ENCODE assay signal across 8 mouse cellular contexts in genomic region chr15:102470183-102470604, GRCm38 (mm10). TPM values are rescaled to one million over a fixed set of nuclear protein-coding genes. Genes with fewer than 3 reads are reported as not detected.
DNase-seq lines count a peak whose midpoint lies in the region; ATAC-seq and TF ChIP-seq lines count a peak whose summit lies in the region.

Pcbp2 (plus strand) TSS chr15:102470539.

- peak within 1 kb of the TSS; percentile 65 for H3K4me2 ChIP-seq in forebrain, embryonic 12.5 days
- H3K4me2 ChIP-seq in heart, postnatal 0 days (ENCODE audit: low read depth, low read length): peak within 1 kb of the TSS; percentile 64
- peak within 1 kb of the TSS; percentile 72 for H3K4me2 ChIP-seq in liver, embryonic 16.5 days (ENCODE audit: low read depth, low read length)
- H3K4me2 ChIP-seq in neural tube, embryonic 13.5 days: peak within 1 kb of the TSS; percentile 73

- no peaks in the 10 kb centered on the region for H3K9me3 ChIP-seq in E14TG2a.4 (ENCODE audit: low read length)
- H3K9me3 ChIP-seq in forebrain, embryonic 12.5 days: no peaks in the 10 kb centered on the region
- H3K9me3 ChIP-seq in heart, postnatal 0 days (replicated peaks; ENCODE audit: control insufficient read depth, low read length): no peaks in the 10 kb centered on the region
- H3K9me3 ChIP-seq in liver, embryonic 16.5 days (replicated peaks; ENCODE audit: control insufficient read depth, low read length): peaks cover 2% of the 10 kb centered on the region; the same call in 1 of the 2 replicates
- peaks cover 4% of the 10 kb centered on the region; the same call in 1 of the 2 replicates for H3K9me3 ChIP-seq in neural tube, embryonic 13.5 days

- TF ChIP-seq CTCF in E14TG2a.4 (conservative IDR thresholded peaks at IDR 0.05; ENCODE audit: low read length): peak; percentile 69
- peak; percentile 88 for TF ChIP-seq CTCF in heart, postnatal 0 days (IDR thresholded peaks at IDR 0.05; ENCODE audit: low read depth)
- TF ChIP-seq CTCF in testis, adult 2 months (IDR thresholded peaks at IDR 0.05; ENCODE audit: control insufficient read depth, insufficient read depth, insufficient replicate concordance, low read depth, low read length): peak; percentile 92

- WGBS in forebrain, embryonic 12.5 days: under 1% methylated on average over 31 of the region's 40 CpGs
- under 1% methylated on average over 32 of the region's 40 CpGs for WGBS in heart, postnatal 0 days
- WGBS in liver, embryonic 16.5 days (ENCODE audit: insufficient replicate concordance): under 1% methylated on average over 34 of the region's 40 CpGs
- 1% methylated on average over 31 of the region's 40 CpGs for WGBS in neural tube, embryonic 13.5 days

- peak; percentile 99 for ATAC-seq in forebrain, embryonic 12.5 days (ENCODE audit: low FRiP score)
- peak; percentile 98 for ATAC-seq in heart, postnatal 0 days (ENCODE audit: insufficient read depth, low read depth)
- ATAC-seq in liver, embryonic 16.5 days (ENCODE audit: low read depth): peak; percentile 98
- ATAC-seq in neural tube, embryonic 13.5 days (ENCODE audit: low read depth): peak; percentile 99

- H3K27me3 ChIP-seq in E14TG2a.4 (ENCODE audit: insufficient read depth, low read length): no peaks in the 10 kb centered on the region
- no peaks in the 10 kb centered on the region for H3K27me3 ChIP-seq in forebrain, embryonic 12.5 days
- no peaks in the 10 kb centered on the region for H3K27me3 ChIP-seq in heart, postnatal 0 days (ENCODE audit: control insufficient read depth, insufficient read depth, low read length)
- H3K27me3 ChIP-seq in liver, embryonic 16.5 days (ENCODE audit: control insufficient read depth, insufficient read depth, low read depth, low read length): no peaks in the 10 kb centered on the region
- no peaks in the 10 kb centered on the region for H3K27me3 ChIP-seq in neural tube, embryonic 13.5 days
- H3K27me3 ChIP-seq in testis, adult 2 months (ENCODE audit: control insufficient read depth, insufficient read depth, low read length): no peaks in the 10 kb centered on the region

- peaks cover 38% of the 10 kb centered on the region for H3K4me1 ChIP-seq in E14TG2a.4 (replicated peaks; ENCODE audit: low read depth, low read length)
- peaks cover 12% of the 10 kb centered on the region for H3K4me1 ChIP-seq in forebrain, embryonic 12.5 days
- peaks cover 14% of the 10 kb centered on the region for H3K4me1 ChIP-seq in heart, postnatal 0 days (ENCODE audit: control insufficient read depth, insufficient read depth)
- peaks cover 6% of the 10 kb centered on the region for H3K4me1 ChIP-seq in liver, embryonic 16.5 days (ENCODE audit: control insufficient read depth, low read depth, low read length)
- H3K4me1 ChIP-seq in neural tube, embryonic 13.5 days (replicated peaks): peaks cover 20% of the 10 kb centered on the region
- H3K4me1 ChIP-seq in testis, adult 2 months (ENCODE audit: control insufficient read depth, insufficient read depth, low read length): no peaks in the 10 kb centered on the region

- peaks cover 75% of the 10 kb centered on the region for H3K36me3 ChIP-seq in E14TG2a.4 (ENCODE audit: insufficient read depth, low read length)
- peaks cover 13% of the 10 kb centered on the region for H3K36me3 ChIP-seq in forebrain, embryonic 12.5 days (replicated peaks)
- H3K36me3 ChIP-seq in heart, postnatal 0 days (replicated peaks; ENCODE audit: control insufficient read depth, insufficient read depth, low read length): peaks cover 17% of the 10 kb centered on the region
- peaks cover 26% of the 10 kb centered on the region for H3K36me3 ChIP-seq in liver, embryonic 16.5 days (ENCODE audit: control insufficient read depth, insufficient read depth)
- peaks cover 21% of the 10 kb centered on the region for H3K36me3 ChIP-seq in neural tube, embryonic 13.5 days
- peaks cover 2% of the 10 kb centered on the region; the same call in 1 of the 2 replicates for H3K36me3 ChIP-seq in testis, adult 2 months (ENCODE audit: control insufficient read depth, insufficient read depth, low read length)

- peak; percentile 33; the same call in 1 of the 2 replicates for TF ChIP-seq POLR2A in testis, adult 2 months (IDR thresholded peaks at IDR 0.05; ENCODE audit: control insufficient read depth, low read depth, low read length)

- peak within 1 kb of the TSS; percentile 92 for H3K4me3 ChIP-seq in E14TG2a.4 (replicated peaks; ENCODE audit: low read length)
- H3K4me3 ChIP-seq in forebrain, embryonic 12.5 days (replicated peaks): peak within 1 kb of the TSS; percentile 88
- peak within 1 kb of the TSS; percentile 87 for H3K4me3 ChIP-seq in heart, postnatal 0 days (ENCODE audit: low read depth, low read length)
- H3K4me3 ChIP-seq in liver, embryonic 16.5 days (ENCODE audit: low read depth, low read length): peak within 1 kb of the TSS; percentile 94
- H3K4me3 ChIP-seq in neural tube, embryonic 13.5 days: peak within 1 kb of the TSS; percentile 74
- H3K4me3 ChIP-seq in testis, adult 2 months (ENCODE audit: control insufficient read depth, low read depth, low read length): peak within 1 kb of the TSS; percentile 97

- H3K9ac ChIP-seq in forebrain, embryonic 12.5 days: peak within 1 kb of the TSS; percentile 95
- H3K9ac ChIP-seq in heart, postnatal 0 days (replicated peaks; ENCODE audit: low read depth, low read length): peak within 1 kb of the TSS; percentile 93
- peak within 1 kb of the TSS; percentile 96 for H3K9ac ChIP-seq in liver, embryonic 16.5 days (ENCODE audit: low read depth, low read length)
- peak within 1 kb of the TSS; percentile 88 for H3K9ac ChIP-seq in neural tube, embryonic 13.5 days

- peak; percentile 95 for DNase-seq in c-Kit-positive CD71-positive TER-119-positive erythroid progenitor cells, embryonic 14.5 days (ENCODE audit: low spot score)
- peak; percentile 98 for DNase-seq in heart, postnatal 0 days (ENCODE audit: low spot score)
- peak; percentile 95 to 98 for DNase-seq in kidney, postnatal 4 days

- TF ChIP-seq EP300 in heart, postnatal 0 days (IDR thresholded peaks at IDR 0.05; ENCODE audit: low read depth): no peak

- peak within 1 kb of the TSS; percentile 98 for H3K27ac ChIP-seq in forebrain, embryonic 12.5 days
- H3K27ac ChIP-seq in heart, postnatal 0 days (ENCODE audit: low read depth): peak within 1 kb of the TSS; percentile 96
- H3K27ac ChIP-seq in liver, embryonic 16.5 days (ENCODE audit: low read length): peak within 1 kb of the TSS; percentile 90
- H3K27ac ChIP-seq in neural tube, embryonic 13.5 days (replicated peaks): peak within 1 kb of the TSS; percentile 95
- H3K27ac ChIP-seq in testis, adult 2 months (ENCODE audit: control insufficient read depth, insufficient read depth, low read depth, low read length): peak within 1 kb of the TSS; percentile 97

RNA-seq across cellular contexts. Expression of gene Pcbp2, which starts in this region (rescaled TPM):
- 191 and 192 TPM in 2 replicates for polyA plus RNA-seq in forebrain, embryonic 12.5 days (2016; fragmentation: Nextera tagmentation; extraction: Ambion mirVana)
- total RNA-seq in heart, postnatal 0 days (2014; rRNA removed; ENCODE audit: low replicate concordance): 180 and 221 TPM in 2 replicates
- 118 and 121 TPM in 2 replicates for polyA plus RNA-seq in heart, postnatal 0 days (2015; fragmentation: Nextera tagmentation; extraction: Ambion mirVana)
- polyA plus RNA-seq in liver, embryonic 16.5 days (2015; fragmentation: Nextera tagmentation; extraction: Ambion mirVana): 64.7 and 67.7 TPM in 2 replicates
- polyA plus RNA-seq in neural tube, embryonic 13.5 days (2015; fragmentation: Nextera tagmentation; extraction: Ambion mirVana): 137 and 142 TPM in 2 replicates
- polyA plus RNA-seq in testis, adult 2 months (2012; rRNA removed): 1,040 and 1,129 TPM in 2 replicates

Comparison
In these comparisons a context has a peak if more than half of its experiments do, and no peak if none do; other contexts are left out.
1. Peak in every context shown above with its lines: DNase-seq, ATAC-seq, H3K4me3 ChIP-seq and H3K27ac ChIP-seq.